Mouse (Mus musculus) embryo, embryonic 11.5 days (tissue): Measurements from ENCODE around the gene Gpatch4.

Experiments used
- DNase-seq: peaks from one replicate; pipeline ENCODE4 v3.0.0-alpha.2; 2012; ENCODE audit warnings: low read depth, low spot score

Gpatch4 gene

GRCm38 (mm10) chr3:88094126-88094525 is 51.2 kb downstream of the Gpatch4 start:
- DNase-seq: no peak

DNA sequence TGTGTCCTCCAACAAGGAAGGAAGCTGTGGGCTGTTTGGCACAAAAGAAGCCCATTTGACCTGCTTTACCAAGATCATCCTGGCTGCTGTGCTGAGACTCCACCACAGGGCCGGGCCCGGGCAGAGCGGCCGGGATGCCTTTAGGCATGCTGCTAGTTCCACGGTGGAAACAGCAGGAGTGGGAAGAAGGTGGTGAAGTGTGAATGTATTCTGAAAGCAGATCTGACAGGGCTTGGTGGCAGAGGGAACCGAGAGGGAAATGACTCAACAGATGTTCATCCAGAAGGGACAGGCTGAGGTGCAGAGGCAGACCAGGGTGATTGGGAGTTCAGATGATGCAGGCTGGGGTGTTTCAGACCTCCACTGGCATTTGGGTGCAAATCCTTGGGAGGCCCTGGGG is 54.8 kb downstream of the Gpatch4 start:
- DNase-seq: no peak

DNA sequence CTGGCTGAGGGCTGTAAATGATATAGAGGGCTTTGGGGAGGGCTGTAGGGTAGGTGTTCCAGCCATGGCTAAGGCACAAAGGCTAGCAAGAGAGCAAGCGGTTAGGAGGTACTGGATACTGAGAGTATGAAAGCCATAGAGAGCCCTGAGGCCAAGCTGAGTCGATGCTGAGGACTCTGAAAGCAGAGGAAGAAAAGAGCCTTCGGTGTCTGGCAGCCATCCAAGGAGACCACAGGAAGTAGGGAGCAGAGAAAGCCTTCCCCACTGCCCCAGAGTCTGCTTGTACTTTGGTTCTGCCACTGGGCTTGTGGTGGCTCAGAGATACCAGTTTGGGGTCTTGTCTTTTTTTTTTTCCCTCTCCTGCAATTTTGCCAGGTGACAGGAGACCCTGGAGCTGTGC is 57.3 kb downstream of the Gpatch4 start:
- no peak for DNase-seq

DNA sequence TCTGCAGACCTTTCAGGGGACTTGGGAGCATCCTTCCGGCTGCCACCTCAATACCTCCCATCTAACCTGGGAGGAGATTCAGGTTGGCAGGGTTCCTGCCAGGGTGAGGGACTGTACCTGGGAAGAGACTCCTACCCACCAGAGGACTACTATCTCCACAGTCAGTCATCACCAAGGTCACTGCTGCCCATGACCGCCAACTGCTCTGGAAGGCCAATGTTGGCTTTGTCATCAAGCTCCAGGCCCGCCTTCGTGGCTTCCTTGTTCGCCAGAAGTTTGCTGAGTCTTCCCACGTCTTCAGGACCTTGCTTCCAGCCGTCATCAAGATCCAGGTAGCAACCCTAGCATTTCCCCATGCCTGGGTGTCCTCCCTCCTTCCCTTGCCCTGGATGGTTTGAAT is 58.8 kb downstream of the Gpatch4 start:
- DNase-seq: no peak

DNA sequence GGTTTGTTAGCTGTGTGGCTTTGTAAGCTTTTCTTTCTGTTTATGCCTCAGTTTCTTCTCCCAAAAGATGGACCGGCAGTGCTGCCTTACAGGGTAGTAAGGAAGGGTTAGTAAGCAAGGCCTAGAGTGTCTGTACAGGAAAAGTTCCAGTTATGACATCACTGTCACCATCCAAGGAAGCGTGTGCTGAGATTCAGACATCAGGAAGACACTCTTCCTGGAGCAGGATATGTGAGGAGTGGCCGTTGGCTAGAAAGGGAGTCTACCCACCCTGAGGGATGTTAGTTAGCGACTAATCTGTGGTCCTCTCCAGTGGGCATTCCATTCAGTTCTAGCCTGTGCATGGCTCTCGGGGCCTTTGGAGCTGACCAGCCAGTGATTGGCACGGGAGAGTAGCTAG is 59.3 kb downstream of the Gpatch4 start:
- no peak for DNase-seq

GRCm38 (mm10) chr3:88102611-88103010 is 59.7 kb downstream of the Gpatch4 start:
- no peak for DNase-seq
